Mouse (Mus musculus): Measurements from ENCODE around the gene Scgb1b12.
"Not testable (repeated sequence)": the region's sequence is repeated elsewhere in the genome, so short reads cannot be mapped to it uniquely, and the experiment has no call there.

The Scgb1b12 gene

DNA sequence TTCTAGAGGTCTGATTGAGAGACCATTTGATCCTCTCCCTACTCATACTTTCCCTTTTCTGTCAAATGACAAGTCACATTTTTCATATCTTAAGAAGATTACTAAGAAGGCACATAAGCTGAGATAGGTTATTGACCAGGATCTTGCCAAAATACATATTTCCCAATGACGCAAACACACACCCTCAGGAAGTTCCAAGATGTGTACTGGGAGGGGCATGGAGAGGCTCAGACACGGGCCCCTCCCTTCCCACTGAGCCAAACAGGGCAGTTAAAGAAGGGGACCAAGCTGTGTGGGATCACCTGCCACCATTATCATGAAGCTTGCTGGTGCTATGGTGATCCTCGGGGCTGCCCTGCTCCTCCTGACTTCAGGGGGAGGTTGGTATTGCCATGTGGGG is at the start of gene Scgb1b12:
Gene Scgb1b12 (plus strand): TSS at position 301 of the 400 bp plus-strand sequence.
- not testable (repeated sequence) for DNase-seq (ENCODE audit: low spot score)

DNA sequence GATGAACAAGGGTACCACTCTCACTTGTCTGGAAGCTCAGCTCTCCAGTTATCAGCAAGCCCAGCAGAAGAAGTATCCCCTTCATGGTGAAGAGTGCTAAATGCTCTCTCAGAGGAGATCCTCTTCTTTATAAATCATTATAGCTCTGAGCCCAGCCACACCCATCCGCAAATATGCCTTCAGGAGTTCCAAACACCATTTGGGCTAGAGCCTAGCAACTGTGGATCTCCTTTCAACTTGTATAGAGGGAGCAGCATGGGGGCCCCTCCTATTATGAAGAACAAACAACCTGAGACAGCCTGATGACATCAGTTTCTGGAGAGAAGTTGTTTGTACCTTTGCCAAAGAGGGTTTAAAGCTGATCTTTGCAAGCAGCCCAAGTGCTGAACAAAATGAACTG is 6.8 kb upstream of the Scgb1b12 start, which contains the start of gene Scgb2b12:
Gene Scgb2b12 (minus strand): TSS at position 101 of the 400 bp plus-strand sequence.
- DNase-seq (ENCODE audit: low spot score): not testable (repeated sequence)

All from ovary, postnatal 36 days (tissue).